Mouse (Mus musculus): ENCODE results near the gene Strap. TPM values are rescaled to one million over a fixed set of nuclear protein-coding genes. Genes with fewer than 3 reads are reported as not detected.

Strap gene
- polyA plus RNA-seq, 2 experiments: 62.7 to 159 TPM

- no peak for ATAC-seq (ENCODE audit: low FRiP score, low read depth)
- no peaks in the 10 kb centered on the region for H3K9me3 ChIP-seq (ENCODE audit: control insufficient read depth, low read length)
- H3K27me3 ChIP-seq (ENCODE audit: control insufficient read depth, insufficient read depth, low read length): no peaks in the 10 kb centered on the region
- H3K27ac ChIP-seq (replicated peaks; ENCODE audit: low read depth, low read length): no peak overlapping the region
- no peak for TF ChIP-seq POLR2A (IDR thresholded peaks at IDR 0.05; ENCODE audit: borderline replicate concordance, extremely low read depth, insufficient read depth, insufficient read length)
- no peak for DNase-seq (ENCODE audit: low spot score)
- no peaks in the 10 kb centered on the region for H3K36me3 ChIP-seq (ENCODE audit: control insufficient read depth, insufficient read depth, low read length)
- H3K4me1 ChIP-seq (ENCODE audit: control insufficient read depth, insufficient read depth, low read length): no peaks in the 10 kb centered on the region; the same call in 1 of the 2 replicates
- no peak overlapping the region for H3K4me2 ChIP-seq (replicated peaks; ENCODE audit: low read depth, low read length, severe bottlenecking)
- 75% methylated on average over 2 of the region's 2 CpGs for WGBS
- H3K4me3 ChIP-seq (replicated peaks; ENCODE audit: low read length): no peak overlapping the region
- H3K9ac ChIP-seq (ENCODE audit: low read depth, low read length, severe bottlenecking): no peak overlapping the region
Observed at GRCm38 (mm10) chr6:137694310-137694709, 40.6 kb upstream of the Strap start.

- no peak for TF ChIP-seq POLR2A (IDR thresholded peaks at IDR 0.05; ENCODE audit: borderline replicate concordance, extremely low read depth, insufficient read depth, insufficient read length)
- no peak for DNase-seq (ENCODE audit: low spot score)
- WGBS: 87% methylated on average over 8 of the region's 8 CpGs
- Histone ChIP-seq H3K27ac (replicated peaks; ENCODE audit: low read depth, low read length) (no peak overlapping the region), H3K4me2 (replicated peaks; ENCODE audit: low read depth, low read length, severe bottlenecking) (no peak overlapping the region), H3K9ac (ENCODE audit: low read depth, low read length, severe bottlenecking) (no peak overlapping the region), H3K36me3 (ENCODE audit: control insufficient read depth, insufficient read depth, low read length) (no peaks in the 10 kb centered on the region), H3K9me3 (ENCODE audit: control insufficient read depth, low read length) (no peaks in the 10 kb centered on the region), H3K27me3 (ENCODE audit: control insufficient read depth, insufficient read depth, low read length) (no peaks in the 10 kb centered on the region), H3K4me3 (replicated peaks; ENCODE audit: low read length) (no peak overlapping the region), H3K4me1 (ENCODE audit: control insufficient read depth, insufficient read depth, low read length) (no peaks in the 10 kb centered on the region; the same call in 1 of the 2 replicates)
- ATAC-seq (ENCODE audit: low FRiP score, low read depth): no peak
Observed at GRCm38 (mm10) chr6:137695046-137695445, 39.8 kb upstream of the Strap start.

- no peak overlapping the region for H3K4me3 ChIP-seq (replicated peaks; ENCODE audit: low read length)
- H3K4me2 ChIP-seq (replicated peaks; ENCODE audit: low read depth, low read length, severe bottlenecking): no peak overlapping the region
- ATAC-seq (ENCODE audit: low FRiP score, low read depth) (no peak), DNase-seq (ENCODE audit: low spot score) (no peak)
- H3K9me3 ChIP-seq (ENCODE audit: control insufficient read depth, low read length): no peaks in the 10 kb centered on the region
- no peak for TF ChIP-seq POLR2A (IDR thresholded peaks at IDR 0.05; ENCODE audit: borderline replicate concordance, extremely low read depth, insufficient read depth, insufficient read length)
- no peak overlapping the region for H3K27ac ChIP-seq (replicated peaks; ENCODE audit: low read depth, low read length)
- WGBS: 82% methylated on average over 8 of the region's 8 CpGs
- H3K9ac ChIP-seq (ENCODE audit: low read depth, low read length, severe bottlenecking): no peak overlapping the region
- no peaks in the 10 kb centered on the region for H3K36me3 ChIP-seq (ENCODE audit: control insufficient read depth, insufficient read depth, low read length)
- no peaks in the 10 kb centered on the region for H3K4me1 ChIP-seq (ENCODE audit: control insufficient read depth, insufficient read depth, low read length)
- no peaks in the 10 kb centered on the region for H3K27me3 ChIP-seq (ENCODE audit: control insufficient read depth, insufficient read depth, low read length)
Observed at GRCm38 (mm10) chr6:137696445-137697204, 38.3 kb upstream of the Strap start.

GRCm38 (mm10) chr6:137699434-137699833, 35.4 kb upstream of the Strap start:
- ATAC-seq (ENCODE audit: low FRiP score, low read depth): no peak
- 86% methylated on average over 7 of the region's 7 CpGs for WGBS
- no peak for TF ChIP-seq POLR2A (IDR thresholded peaks at IDR 0.05; ENCODE audit: borderline replicate concordance, extremely low read depth, insufficient read depth, insufficient read length)

GRCm38 (mm10) chr6:137702186-137702585, 32.7 kb upstream of the Strap start:
- Histone ChIP-seq H3K4me2 (replicated peaks; ENCODE audit: low read depth, low read length, severe bottlenecking) (no peak overlapping the region), H3K9me3 (ENCODE audit: control insufficient read depth, low read length) (no peaks in the 10 kb centered on the region), H3K9ac (ENCODE audit: low read depth, low read length, severe bottlenecking) (no peak overlapping the region), H3K36me3 (ENCODE audit: control insufficient read depth, insufficient read depth, low read length) (no peaks in the 10 kb centered on the region), H3K4me3 (replicated peaks; ENCODE audit: low read length) (no peak overlapping the region), H3K27ac (replicated peaks; ENCODE audit: low read depth, low read length) (no peak overlapping the region), H3K27me3 (ENCODE audit: control insufficient read depth, insufficient read depth, low read length) (no peaks in the 10 kb centered on the region), H3K4me1 (ENCODE audit: control insufficient read depth, insufficient read depth, low read length) (no peaks in the 10 kb centered on the region)
- ATAC-seq (ENCODE audit: low FRiP score, low read depth) (no peak), DNase-seq (ENCODE audit: low spot score) (no peak)
- WGBS: 92% methylated on average over 3 of the region's 3 CpGs
- TF ChIP-seq POLR2A (IDR thresholded peaks at IDR 0.05; ENCODE audit: borderline replicate concordance, extremely low read depth, insufficient read depth, insufficient read length): no peak

More at GRCm38 (mm10) chr6:137699434-137699833, 35.4 kb upstream of the Strap start:
- DNase-seq (ENCODE audit: low spot score): no peak
- no peaks in the 10 kb centered on the region for H3K36me3 ChIP-seq (ENCODE audit: control insufficient read depth, insufficient read depth, low read length)
- no peaks in the 10 kb centered on the region for H3K4me1 ChIP-seq (ENCODE audit: control insufficient read depth, insufficient read depth, low read length)
- no peak overlapping the region for H3K4me2 ChIP-seq (replicated peaks; ENCODE audit: low read depth, low read length, severe bottlenecking)
- no peak overlapping the region for H3K27ac ChIP-seq (replicated peaks; ENCODE audit: low read depth, low read length)
- H3K9ac ChIP-seq (ENCODE audit: low read depth, low read length, severe bottlenecking): no peak overlapping the region
- no peaks in the 10 kb centered on the region for H3K9me3 ChIP-seq (ENCODE audit: control insufficient read depth, low read length)
- H3K27me3 ChIP-seq (ENCODE audit: control insufficient read depth, insufficient read depth, low read length): no peaks in the 10 kb centered on the region
- no peak overlapping the region for H3K4me3 ChIP-seq (replicated peaks; ENCODE audit: low read length)
